Mouse (Mus musculus) natural killer cell, adult 2 months (primary cell): ENCODE results near the gene Cfap43.

Source experiments
- DNase-seq, 2 experiments: peaks; one replicate each; pipeline ENCODE4 v3.0.0; 2022; ENCODE audit warnings: low spot score in 2 of 2

Gene Cfap43

DNA sequence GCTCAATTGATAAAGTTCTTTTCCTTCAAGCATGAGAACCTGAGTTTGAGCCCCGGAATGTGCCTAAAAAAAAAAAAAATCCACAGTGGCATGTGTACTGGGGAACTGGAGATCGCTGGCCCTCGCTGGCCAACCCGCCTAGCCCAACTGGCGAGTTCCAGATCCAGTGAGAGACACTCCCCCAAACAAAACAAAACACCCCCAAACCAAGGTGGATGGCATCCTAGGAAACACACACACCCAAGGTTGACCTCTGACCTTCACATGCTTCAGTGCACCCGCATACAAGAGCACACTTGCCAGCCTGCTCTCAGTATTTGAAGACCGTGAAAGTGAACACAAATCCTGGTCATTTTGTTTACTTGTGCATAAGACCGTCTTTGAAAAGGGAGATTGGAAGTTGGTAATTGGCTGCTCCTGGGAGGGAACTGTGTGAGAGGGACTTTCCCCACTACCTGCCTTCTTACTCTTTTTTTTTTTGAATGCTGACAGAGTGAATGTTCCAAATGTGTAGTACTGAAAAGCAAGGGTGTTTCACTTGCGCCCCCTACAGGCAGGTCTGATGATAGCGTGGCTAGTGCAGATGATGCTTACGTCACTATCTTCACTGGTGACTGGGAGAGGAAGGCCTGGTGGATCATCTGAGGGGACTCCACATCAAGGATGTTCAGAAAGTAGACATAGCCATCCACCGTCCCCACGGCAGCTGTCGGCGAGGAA is 123.9 kb downstream of the Cfap43 start:
- peak; percentile 62 to 76 for DNase-seq

DNA sequence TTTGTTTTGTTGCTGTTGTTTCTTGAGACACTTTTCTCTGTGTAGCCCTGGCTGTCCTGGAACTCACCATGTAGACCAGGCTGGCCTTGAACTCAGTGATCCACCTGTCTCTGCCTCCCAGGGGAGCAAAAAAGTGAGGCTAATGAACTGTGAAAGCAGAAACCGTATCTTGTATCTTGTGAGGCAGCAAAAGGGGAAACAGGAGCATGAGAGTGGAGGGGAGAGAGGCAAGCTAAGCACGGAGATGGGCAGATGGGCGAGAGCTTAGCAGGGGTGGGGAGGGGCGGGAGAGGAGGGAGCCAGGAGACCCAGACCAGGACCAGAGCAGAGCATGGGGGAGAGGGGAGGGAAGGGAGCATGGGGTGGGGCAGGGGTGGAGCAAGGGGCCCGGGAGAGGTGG is 124.8 kb downstream of the Cfap43 start:
- DNase-seq: no peak

DNA sequence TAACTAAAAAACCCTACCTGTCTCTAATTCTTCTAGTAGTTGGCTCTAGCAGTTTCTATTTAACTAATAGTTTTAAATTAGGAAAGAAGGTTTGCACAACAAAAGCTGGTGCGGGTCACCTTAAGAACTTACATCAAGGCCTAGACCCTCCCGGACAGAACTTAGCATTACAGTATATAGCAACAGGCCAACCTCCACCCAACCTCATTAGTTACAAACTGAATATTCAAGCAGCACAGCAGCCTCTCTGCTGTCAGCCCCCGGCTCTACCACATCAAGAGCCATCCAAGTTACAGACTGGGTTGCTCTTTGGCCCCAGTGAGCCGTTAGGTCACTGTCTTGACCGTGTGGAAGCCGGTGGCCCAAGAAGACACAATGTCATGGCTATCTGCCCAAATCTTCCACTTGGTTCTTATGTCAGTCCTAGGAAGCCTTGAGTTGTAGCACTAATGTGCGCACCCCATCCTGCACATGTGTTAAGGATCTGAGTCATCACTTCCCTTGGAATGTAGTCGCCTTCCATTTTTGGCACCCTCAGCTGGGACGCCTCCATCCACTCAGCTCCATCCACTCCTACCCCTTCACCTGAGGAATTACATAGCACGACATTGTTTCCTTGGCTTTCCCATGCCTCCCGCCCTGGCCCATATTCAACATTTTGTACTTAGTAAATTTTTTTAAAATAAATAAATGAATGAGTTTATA is 128.6 kb downstream of the Cfap43 start:
- no peak for DNase-seq

DNA sequence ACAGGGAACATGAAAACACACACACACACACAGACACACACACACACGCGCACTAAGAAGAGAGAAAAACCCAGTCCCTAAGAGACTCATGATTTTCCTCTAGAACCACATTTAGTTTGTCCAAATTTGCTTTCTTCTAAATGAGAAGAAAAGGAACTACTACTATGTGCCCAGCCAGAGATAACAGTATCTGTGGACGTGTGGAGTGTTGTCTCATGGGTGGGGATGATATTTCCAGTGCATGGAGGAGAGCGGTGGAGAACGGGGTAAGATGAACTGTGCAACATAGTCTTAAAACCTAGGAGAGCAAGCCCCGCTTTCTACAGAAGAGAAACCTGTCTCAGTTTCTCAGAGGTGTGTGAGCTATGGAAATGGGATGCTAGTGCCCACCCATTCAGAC is 135.2 kb downstream of the Cfap43 start:
- DNase-seq: no peak

DNA sequence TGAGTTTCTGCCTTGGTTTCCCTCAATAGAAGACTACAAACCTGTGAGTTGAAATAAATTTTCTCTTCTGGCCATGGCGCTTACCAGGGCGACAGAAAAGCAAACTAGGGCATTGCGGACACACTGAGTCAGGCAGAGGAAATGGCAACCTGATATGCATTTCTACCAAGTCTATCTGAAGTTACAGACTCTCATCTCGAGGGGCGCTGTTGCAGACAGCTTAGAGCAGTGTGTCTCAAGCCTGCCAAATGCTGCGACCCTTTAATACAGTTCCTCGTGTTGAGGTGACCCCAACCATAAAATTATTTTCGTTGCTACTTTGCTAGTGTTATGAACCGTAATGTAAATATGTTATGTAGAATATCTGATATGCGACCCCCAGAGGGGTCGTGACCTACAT is 138.1 kb downstream of the Cfap43 start:
- no peak for DNase-seq

DNA sequence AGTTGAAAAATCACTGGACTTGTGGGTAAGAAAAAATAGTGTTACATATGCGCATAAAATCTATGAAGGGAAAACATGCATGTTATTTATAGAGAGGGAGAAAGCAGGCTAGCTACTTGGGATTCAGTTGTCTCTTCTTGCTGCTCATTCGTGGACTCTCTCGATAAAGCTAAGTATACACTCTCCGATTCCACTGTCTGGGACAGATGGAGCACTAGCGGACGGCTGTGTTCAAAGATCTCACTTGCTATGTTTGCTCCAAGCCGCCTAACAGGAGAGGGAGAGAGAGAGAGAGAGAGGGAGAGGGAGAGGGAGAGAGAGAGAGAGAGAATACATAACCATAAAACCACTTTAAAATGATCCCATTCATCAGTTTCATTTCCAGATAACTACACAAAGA is 138.9 kb downstream of the Cfap43 start:
- DNase-seq: no peak

DNA sequence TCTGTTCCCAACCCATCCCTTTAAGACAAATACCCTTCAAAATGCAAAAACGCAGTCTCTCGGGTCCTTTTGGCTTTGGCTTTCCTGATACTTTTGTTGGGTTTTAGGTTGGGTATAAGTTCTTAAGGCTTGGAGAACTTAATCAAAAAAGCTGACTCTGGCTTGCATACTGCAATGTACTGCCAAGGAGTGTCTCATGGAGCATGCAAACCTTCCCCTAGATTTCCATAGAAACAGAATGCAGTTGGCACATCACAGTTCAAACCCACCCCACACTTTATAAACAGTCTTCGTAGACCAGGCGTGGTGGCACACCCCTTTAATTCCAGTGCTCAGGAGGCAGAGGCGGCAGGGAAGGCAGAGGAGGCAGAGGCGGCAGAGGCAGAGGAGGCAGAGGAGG is 141.2 kb downstream of the Cfap43 start:
- no peak for DNase-seq

DNA sequence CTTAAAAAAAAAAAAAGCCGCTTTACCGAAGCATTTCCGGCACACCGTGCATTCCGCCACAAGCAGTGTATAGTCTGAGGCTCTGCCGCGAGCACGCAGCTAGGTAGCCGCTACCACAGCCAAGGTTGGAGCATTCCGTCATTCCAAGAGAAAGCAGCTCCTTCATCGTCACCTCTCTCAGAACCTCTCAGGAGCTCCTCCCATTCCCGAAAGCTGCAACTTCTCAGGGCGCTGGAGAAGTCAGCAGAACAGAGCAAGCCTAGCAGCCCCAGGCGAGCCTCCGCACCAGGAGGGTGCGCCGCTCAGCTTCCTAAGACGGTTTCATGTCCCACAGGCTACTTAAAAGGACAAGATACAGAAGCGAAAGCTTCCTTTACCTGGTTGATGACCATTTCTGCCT is 163.5 kb downstream of the Cfap43 start:
- DNase-seq: no peak

DNA sequence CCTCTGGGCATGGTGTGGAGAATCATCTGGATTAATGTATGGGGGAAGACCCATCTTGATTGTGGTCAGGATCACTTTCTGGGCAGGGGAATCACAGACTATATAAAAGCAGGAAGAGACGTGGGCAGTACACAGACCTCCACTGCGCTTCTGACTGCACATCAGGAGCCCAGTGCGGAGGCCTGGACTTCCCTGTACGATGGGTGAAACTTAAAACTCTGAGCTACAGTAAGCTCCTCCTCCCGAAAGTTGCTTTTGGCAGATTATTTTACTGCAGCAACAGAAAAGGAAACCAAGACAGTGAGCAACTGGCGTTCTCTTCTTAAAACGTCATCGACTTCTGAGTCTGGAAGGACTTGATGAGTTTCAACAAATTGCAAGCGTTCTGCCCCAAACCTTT is 164.2 kb downstream of the Cfap43 start:
- DNase-seq: no peak

DNA sequence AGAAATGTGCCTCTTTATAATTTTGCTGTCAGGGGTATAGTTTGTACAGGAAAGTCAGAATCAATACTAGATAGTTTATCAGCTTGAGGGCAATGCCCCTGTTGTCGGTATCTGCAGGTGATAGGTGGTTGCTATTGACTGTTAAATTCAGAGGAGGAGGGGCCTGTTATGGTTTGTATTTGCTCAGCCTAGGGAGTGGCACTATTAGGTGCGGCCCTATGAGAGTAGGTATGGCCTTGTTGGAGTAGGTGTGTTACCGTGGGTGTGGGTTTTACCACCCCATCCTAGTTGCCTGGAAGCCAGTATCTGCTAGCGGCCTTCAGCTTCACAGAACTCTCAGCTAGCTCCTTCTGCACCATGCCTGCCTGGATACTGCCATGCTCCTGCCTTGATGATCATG is 165.2 kb downstream of the Cfap43 start:
- no peak for DNase-seq

DNA sequence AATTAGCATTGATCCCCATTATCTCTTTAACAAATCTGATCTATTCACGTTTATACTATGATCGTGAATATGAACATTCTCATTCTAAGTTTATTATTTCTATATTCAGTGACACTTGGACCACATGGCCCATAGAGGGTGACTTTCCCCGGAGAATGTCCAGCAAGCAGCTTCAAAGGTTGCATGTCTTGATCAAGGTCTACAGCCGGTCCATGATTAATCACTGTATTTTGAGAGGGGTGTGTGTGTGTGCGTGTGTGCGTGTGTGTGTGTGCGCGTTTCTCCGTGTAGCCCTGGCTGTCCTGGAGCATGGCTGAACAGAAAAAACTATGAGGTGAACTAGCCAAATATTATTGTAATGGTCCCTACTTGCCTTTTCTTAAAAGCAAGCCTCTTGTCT is 166.6 kb downstream of the Cfap43 start:
- DNase-seq: no peak

DNA sequence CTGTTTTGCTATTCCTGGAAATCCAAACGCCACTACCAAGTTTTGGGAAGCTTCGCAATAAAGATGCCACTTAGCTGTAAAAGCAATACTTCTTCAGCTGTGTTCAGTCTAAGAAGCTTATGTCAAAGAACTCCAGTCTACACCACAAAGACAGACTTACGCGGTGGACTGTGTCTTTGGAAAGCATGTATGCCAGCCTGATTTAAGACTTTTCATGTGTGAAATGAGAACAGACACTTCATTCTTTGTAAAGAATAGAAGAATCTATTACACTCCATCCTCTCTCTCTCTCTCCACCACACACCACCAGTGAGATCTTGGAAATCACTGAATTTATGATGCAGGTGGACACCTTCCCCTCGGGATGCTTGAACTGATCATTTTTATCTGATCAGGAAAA is 168.7 kb downstream of the Cfap43 start:
- DNase-seq: no peak

DNA sequence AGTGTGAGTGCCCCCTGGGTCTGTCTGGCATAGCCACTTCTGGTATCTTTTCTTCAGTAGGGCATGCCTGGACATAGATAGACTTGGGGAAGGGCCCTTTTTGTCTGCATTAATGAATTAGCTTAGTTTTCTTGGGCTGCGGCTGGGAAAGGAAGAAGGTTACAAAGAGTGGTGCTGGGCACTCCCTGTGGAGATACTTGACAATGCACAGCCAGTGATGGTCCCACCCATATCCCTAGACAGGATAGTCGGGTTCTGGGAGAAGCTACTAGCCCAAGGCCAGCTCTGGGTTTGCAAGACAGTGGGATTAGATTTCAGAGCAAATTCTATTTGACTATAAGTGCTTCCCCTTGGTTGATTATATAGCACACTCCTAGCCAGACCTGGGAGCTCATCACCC is 170.1 kb downstream of the Cfap43 start:
- DNase-seq: no peak

DNA sequence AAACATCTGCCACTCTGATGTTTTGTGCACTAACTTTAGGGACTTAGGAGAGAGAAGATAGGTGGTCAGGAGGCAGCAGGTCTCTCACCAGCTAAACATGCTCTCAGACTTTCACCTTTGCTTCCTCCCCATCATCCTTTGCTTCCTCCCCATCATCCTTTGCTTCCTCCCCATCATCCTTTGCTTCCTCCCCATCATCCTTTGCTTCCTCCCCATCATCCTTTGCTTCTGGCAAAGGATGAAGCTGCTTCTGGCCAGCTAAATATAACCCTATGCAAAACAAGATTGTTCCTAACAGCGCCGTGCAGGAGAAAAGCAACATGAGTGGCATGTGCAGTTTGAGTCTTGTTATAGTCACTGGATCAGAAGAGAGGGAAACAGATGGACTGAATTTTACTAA is 172.0 kb downstream of the Cfap43 start:
- DNase-seq: no peak

DNA sequence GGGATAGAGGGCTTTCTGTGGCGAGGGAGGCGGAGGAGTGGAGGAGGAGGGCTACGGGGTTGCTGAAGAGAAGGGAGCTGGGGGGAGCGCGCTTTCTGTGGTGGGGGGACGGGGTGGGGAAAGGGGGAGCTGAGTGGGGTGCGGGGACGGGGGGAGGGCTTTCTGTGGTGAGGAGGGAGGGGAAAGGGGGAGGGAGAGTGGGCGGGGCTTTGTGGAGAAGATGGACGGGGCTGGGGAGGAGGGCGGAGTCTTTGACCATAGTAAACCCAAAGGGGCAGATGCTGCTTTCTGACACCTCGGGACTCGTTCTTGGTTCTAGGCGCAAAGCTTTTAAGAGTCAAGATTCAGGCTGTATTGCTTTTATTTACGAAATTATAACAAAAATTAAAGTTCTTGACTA is 187.2 kb downstream of the Cfap43 start:
- peak; percentile 68 to 70 for DNase-seq

DNA sequence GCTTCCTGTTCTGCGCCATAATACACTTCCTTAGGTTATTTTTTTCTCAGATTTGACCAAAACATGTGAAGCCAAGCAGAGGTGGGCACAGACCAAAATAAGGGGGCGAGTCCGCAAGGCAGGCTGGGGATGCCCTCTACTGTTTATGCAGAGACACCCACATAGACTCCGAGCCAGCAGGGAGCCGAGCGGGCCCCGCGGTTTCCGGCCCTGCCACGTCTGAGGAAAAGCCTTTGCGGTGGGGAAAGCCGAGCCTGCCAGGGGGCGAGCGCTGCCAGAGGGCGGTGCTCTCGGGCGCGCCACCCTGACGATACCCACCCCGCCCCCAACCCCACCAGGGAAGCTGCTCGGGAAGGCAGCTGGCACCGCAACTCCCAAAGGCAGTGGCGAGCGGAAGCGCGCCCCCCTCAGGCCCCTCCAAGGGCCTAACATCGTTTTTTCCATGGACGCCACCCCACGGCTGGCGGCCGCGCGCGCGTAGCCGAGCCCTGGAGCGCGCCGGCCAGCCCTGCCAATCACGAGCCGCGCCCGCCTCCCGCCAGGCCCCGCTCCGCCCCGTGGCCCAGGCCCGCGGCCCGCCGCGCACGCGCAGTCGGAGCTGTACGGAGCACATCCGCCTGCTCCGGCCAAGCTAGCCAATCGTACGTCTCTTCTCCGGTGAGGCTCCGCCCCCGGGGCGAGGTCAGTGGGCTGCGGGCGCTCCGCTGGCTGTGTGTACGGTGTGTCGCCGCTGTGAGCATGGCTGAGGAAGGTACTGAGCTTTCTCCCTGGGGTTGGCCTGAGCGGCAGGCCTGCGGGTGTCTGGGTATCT is 187.8 kb downstream of the Cfap43 start, which contains the start of gene Sfr1:
Gene Sfr1, plus strand, starts transcription at position 612 of the 811 bp plus-strand sequence.
- peak; percentile 98 to 99 for DNase-seq

DNA sequence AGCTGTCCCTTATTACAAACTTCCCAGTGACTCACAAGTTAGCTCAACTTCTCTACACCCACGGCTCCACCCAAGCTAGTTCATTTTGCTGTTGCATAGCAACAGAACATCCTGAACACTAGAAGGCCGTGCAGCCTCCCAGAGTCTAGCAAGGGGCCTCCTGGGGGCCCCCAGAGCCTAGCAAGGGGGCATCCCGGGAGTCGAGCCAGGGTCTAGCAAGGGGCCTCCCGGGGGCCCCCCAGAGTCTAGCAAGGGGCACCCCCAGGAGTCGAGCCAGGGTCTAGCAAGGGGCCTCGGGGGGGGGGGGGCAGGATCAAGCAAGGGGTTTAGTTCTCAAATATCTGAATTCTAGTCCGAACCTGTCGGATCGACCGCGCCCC is 188.4 kb downstream of the Cfap43 start:
- DNase-seq: peak; percentile 74 to 78

DNA sequence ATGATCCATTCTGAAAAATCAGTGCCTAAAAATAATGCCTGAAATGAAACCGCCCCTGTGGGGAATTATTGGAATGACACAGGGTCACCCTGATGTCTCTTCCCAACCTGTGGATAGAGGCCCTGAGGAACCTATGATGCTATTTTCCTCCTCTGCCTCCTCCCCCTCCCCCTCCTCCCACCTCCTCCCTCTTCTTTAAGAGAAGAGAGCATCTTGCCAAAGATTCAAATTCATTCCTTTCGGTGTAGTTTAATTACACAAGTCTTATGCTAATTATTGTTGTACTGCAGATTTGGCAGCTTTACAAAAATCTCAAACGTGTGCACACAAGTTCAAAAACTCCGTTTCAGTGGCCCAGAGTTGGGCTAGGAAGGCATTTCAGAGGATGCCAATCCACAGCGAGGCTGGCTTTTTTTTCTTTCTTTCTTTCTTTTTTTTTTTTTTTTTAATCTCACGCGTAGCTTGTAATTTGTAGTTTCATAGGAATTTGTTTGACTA is 193.4 kb downstream of the Cfap43 start:
- no peak for DNase-seq

DNA sequence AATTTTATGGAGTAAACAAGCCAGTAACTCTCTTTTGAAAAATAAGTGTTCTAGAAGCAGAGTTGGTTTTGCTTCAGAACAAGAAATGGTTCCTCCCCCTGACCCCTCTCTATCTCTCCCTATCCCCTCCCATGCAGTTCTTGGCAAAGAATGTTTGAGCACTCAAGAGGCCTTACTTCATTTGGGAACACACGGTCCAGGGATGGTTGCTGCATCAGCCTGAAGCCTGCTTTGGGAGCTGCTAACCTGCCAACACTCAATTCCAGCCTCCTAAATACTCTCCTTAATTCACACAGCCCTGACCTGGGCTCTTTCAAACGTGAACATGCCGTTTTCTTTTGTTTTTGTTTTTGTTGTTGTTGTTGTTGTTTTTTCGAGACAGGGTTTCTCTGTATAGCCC is 194.2 kb downstream of the Cfap43 start:
- no peak for DNase-seq

DNA sequence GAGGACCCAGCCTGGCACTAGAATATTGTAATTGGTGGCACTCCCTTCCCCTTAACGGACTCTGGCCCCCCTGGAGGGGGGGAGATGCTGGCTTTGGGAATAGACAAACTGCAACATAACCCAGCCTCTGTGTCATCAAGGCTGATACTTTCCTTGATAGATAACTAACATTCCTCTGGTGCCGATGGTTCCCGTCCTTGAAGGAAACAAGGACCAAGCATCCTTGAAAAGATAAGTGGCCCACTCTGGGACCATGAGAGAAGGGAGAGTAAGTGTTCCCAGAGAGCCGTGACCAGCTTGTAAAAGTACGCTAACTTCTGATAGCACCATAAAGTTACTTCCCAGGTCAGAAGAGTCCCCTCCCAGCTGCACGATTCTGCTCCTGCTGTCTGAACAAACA is 196.6 kb downstream of the Cfap43 start:
- no peak for DNase-seq

DNA sequence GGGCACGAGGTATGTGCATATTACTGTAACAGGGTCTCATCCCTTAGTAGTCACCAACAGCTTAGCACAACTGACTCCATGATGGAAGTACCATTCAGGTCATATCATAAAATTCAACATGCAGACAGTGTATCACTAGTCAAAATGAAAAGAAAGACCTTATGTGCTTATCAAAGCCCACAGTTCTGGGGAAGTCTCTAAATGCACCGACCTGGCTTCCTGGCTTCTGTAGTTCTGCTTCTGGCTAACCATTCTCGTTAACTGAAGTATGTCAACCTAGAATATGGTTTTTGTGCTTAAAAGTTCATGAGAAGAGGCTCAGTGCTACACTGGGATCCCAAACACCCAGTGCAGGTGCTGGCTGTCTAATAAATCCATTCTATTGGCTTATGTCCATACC is 199.9 kb downstream of the Cfap43 start:
- no peak for DNase-seq

DNA sequence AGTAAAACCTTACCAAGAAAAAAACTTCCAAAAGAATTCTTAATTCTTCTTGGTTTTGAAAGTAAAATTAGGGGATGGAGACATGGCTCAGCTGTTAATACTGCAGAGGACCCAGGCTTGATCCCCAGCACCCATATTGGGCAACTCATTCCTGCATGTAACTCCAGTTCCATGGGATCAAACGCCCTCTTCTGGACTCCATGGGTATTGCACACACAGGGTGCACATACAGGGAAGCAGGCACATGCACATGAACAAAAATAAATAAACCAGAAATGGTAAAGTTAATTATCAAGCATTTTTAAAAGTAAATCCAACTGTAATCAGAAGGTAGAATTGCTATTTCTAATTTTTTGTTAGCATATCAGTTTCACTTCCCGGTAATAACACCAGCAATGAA is 202.9 kb downstream of the Cfap43 start:
- no peak for DNase-seq

DNA sequence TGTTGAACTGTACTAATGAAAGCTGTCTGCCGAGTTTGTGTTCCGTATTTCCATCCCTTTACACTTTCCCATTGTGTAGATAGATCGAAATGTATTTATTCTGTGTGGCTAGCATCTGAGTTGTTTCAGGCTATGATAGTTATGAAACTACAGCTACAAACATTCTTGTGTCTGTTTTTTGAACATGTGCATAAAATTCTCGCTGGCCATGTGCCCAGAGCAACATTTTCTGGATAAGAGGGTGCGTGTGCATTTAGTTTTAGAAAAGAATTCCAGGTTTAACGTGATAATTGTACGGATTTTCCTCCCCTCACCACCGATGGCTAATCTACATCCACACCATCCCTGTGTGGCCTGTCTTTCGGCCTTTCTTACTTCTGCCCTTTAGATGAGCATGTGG is 205.6 kb downstream of the Cfap43 start:
- no peak for DNase-seq
